Mouse (Mus musculus) macrophage (primary cell): ENCODE measurements around the gene Fbf1. TPM values are rescaled to one million over a fixed set of nuclear protein-coding genes. Genes with fewer than 3 reads are reported as not detected.

Experiments
- H3K27ac ChIP-seq: fragments of 350-480 bp; formaldehyde crosslinking; 2 replicates; pipeline ENCODE4 v1.9.0; 2021
- H3K36me3 ChIP-seq: fragments of 350-480 bp; formaldehyde crosslinking; 2 replicates; pipeline ENCODE4 v1.9.0; 2021; ENCODE audit errors: inconsistent target
- H3K4me3 ChIP-seq: fragments of 350-480 bp; formaldehyde crosslinking; 2 replicates; pipeline ENCODE4 v1.9.0; 2021; ENCODE audit errors: inconsistent target
- H3K79me2 ChIP-seq: fragments of 350-480 bp; formaldehyde crosslinking; 2 replicates; pipeline ENCODE4 v1.9.0; 2021; ENCODE audit errors: inconsistent target
- WGBS: methylation state at CpG from one replicate; pipeline ENCODE4 v1.1.7; 2026; ENCODE audit warnings: inconsistent platforms; ENCODE audit not compliant: missing documents; 5-methylcytosine and 5-hydroxymethylcytosine counted together
- polyA plus RNA-seq: library from polyadenylated mRNA; stranded (reverse); fragments of 250-400 nt; gene quantifications from 3 replicates; pipeline ENCODE4 v1.2.4, GENCODE M21; 2018; ENCODE audit warnings: inconsistent platforms
- total RNA-seq, 78 experiments: library from RNA; depleted of rRNA; stranded (reverse); fragments of 250-400 nt; gene quantifications; 1 replicate in 9 of 78; 2 replicates in 24 of 78; 3 replicates in 43 of 78; 4 replicates in 2 of 78; pipeline ENCODE4 v1.2.4; 2018; ENCODE audit warnings: inconsistent platforms in 56 of 78

The Fbf1 gene
- 100 to 1,000 TPM in 2 of 26 experiments, 10 to 100 TPM in 24; 19.5 to 111 (median 65.2) TPM for total RNA-seq (2018; cell fraction: chromatin; rRNA removed)
- total RNA-seq (2018; cell fraction: cytosol; rRNA removed): 10 to 100 TPM in 20 of 26 experiments, 1 to 10 TPM in 6; 5.8 to 21.6 (median 11.8) TPM
- 10 to 100 TPM; 14.8 to 73.7 (median 33.2) TPM for total RNA-seq (2018; cell fraction: nucleus; rRNA removed)
- polyA plus RNA-seq: 13.2 to 15.0 TPM (median 14.6 TPM) in 3 replicates

DNA sequence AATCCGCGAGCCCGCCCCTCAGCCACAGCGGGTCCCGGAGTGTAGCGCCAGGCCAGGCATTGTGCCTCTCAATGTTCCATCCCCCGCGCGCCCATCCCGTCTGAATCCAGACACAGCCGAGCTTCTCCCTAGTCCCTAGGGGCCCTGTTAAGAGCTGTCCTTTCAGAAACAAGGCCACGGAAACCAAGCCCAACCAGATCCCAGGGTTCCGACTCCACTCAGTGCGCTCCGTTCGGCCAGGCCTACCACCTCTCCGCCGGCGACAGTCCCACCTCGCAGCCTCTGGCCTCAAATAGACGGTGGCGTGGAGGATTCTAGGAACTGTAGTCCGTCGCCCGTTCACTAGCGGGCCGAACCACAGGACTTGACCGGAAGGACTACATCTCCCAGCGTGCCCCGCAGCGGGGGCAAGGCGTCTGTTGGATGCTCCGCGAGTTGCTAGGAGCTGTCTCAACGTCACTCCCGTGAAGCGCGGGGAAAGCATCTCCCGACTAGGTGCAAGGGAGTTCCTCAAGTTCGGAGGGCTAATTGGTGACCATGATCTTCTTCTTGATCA lies at the start of gene Fbf1:
Gene Fbf1 (minus strand): TSS at position 283 of the 556 bp plus-strand sequence.
- Histone ChIP-seq H3K4me3 (peak within 1 kb of the TSS; percentile 84), H3K36me3 (peaks cover 4% of the 10 kb centered on the region; the same call in 1 of the 2 replicates), H3K27ac (peak within 1 kb of the TSS; percentile 32), H3K79me2 (no peaks in the 10 kb centered on the region)
- under 1% methylated on average over 39 of the region's 40 CpGs for WGBS

DNA sequence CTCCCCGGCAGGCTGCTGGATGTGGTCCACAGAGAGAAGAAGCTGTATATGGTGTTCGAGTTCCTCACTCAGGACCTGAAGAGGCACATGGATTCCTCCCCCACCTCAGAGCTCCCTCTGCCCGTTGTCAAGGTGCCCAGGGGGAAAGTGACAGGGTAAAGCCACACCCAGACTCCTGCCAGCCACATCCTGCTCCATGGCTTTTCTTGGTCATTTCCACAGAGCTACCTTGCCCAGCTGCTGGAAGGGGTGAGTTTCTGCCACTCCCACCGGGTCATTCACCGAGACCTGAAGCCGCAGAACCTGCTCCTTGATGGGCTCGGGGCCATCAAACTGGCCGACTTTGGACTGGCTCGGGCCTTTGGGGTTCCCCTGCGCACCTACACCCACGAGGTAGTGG lies 48.6 kb upstream of the Fbf1 start:
- H3K27ac ChIP-seq: no peak overlapping the region
- H3K4me3 ChIP-seq: no peak overlapping the region
- peaks cover 7% of the 10 kb centered on the region; the same call in 1 of the 2 replicates for H3K36me3 ChIP-seq
- H3K79me2 ChIP-seq: no peaks in the 10 kb centered on the region
- 73% methylated on average over 10 of the region's 11 CpGs for WGBS

DNA sequence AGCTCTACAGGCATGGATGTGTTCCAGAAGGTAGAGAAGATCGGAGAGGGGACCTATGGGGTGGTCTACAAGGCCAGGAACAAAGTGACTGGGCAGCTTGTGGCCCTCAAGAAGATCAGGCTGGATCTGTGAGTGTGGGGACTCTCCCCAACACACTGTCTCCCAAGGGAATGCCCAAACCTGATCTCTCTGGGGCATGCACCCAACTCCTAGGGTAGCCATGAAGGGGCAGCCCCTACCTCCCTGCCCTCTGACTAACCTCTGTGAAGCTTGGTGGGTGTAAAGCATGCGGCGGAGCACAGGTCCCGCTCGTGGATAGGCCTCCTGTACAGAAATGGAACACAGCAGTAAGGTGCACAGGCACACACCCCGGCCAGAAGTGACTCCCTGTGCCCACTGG lies 48.0 kb upstream of the Fbf1 start:
- 90% methylated on average over 6 of the region's 6 CpGs for WGBS
- Histone ChIP-seq H3K36me3 (peaks cover 9% of the 10 kb centered on the region; the same call in 1 of the 2 replicates), H3K79me2 (no peaks in the 10 kb centered on the region), H3K4me3 (no peak overlapping the region), H3K27ac (no peak overlapping the region)

DNA sequence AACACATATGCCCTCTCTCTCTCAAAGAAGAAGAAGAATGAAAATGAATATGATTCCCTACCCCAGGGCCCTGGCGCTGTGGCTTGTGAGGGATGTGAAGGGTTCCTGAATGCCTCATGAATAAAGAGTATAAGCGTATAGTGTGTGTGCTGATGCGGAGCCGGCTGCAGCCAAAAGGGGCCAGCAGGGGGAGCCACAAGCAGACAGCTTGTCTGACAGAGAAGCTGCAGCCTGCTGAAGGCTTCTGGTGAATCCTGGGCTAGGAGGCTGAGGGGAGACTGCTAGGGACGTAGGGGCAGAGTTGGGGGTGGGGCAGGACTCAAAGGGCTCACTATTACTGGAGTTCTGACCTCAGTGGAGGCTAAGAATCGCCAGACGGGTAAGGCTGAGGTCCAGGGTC lies 47.2 kb upstream of the Fbf1 start:
- Histone ChIP-seq H3K27ac (no peak overlapping the region), H3K4me3 (no peak overlapping the region), H3K79me2 (no peaks in the 10 kb centered on the region), H3K36me3 (peaks cover 9% of the 10 kb centered on the region; the same call in 1 of the 2 replicates)
- 95% methylated on average over 7 of the region's 7 CpGs for WGBS

DNA sequence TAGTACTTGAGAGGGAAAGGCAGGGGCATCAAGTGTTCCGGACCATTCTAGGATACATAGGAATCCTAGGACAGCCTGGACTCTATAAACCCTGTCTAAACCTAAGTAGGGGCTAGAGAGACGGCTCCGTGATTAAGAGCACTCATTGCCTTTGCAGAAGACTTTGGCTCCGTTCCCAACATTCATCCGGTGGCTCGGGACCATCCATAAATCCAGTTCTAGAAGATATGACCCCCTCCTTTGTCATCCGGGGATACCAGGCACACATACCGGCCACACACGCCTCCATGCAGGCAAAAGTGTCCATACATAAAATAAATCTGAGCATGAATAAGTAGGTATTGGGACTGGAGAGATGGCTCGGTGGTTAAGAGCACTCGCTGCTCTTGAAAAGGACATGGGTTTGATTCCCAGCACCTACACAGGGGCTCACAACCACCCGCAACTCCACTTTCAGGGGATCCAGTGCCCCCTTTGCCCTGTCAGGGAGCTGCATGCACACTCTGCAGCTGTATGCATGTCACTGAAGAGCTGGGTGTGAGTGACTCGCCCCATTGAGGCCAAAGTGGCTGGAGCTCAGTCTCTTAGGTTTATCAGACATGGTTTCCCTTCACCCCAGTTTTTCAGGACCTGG lies 46.0 kb upstream of the Fbf1 start:
- WGBS: 95% methylated on average over 13 of the region's 13 CpGs
- Histone ChIP-seq H3K4me3 (no peak overlapping the region), H3K27ac (no peak overlapping the region), H3K36me3 (peaks cover 9% of the 10 kb centered on the region; the same call in 1 of the 2 replicates), H3K79me2 (no peaks in the 10 kb centered on the region)

DNA sequence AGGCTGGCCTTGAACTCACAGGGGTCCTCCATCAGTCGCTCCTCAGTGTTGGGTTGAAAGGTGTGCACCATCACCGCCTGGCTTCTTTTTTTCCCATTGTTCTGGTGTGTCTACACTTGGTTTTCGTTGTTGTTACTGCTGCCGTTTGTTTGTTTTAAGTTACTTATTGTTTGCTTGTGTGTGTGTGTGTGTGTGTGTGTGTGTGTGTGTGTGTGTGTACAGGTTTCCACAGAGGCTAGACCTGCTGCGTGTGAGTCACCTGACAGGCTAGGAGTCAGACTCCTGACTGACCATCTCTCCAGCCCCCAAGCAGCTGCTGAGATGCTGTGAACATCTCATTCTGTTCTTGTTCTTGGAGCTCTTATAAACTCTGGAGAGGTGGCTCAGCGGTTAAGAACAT lies 44.9 kb upstream of the Fbf1 start:
- Histone ChIP-seq H3K27ac (no peak overlapping the region), H3K36me3 (peaks cover 9% of the 10 kb centered on the region; the same call in 1 of the 2 replicates), H3K4me3 (no peak overlapping the region), H3K79me2 (no peaks in the 10 kb centered on the region)
- 91% methylated on average over 4 of the region's 6 CpGs for WGBS

DNA sequence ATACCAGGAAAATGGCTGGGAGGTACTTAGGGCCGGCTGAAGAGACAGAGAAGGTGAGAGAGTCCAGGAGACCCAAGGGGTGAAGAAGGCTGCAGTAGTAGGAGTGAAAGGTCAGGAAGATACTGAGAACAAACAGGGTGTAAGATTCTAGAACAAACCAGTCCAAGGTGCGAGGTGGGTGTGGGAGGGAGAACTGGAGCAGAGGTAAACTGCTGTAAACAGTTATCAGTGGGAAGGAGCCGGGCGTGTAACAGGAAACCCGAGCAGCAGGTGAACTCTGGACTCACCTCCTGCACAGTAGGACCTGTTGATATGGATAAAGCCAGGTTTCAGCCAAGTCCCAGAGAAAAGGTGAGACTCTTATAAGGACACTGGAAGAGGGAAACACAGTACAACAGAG lies 42.7 kb upstream of the Fbf1 start:
- peaks cover 30% of the 10 kb centered on the region for H3K36me3 ChIP-seq
- no peak overlapping the region for H3K27ac ChIP-seq
- no peak overlapping the region for H3K4me3 ChIP-seq
- whole genome bisulfite sequencing: 92% methylated on average over 5 of the region's 5 CpGs
- no peaks in the 10 kb centered on the region for H3K79me2 ChIP-seq

DNA sequence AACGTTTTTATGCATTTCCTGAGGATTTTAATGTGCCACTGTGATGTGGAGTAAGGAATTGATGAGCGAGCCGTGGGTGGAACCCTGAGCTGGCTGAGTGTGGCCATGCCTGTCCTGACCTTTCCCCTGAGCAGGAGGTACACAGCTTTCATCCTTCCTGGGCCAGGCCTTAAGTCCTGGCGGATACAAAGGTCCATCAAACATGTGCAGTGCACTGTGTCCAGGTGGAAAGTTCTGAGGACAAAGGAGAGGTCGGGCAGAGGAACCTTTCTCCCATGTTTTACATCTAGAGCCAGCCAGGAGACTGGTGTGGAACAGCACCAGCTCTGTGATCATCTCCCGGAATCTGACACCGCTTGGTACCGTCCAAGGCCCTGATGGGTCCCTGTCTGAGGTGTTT lies 41.3 kb upstream of the Fbf1 start:
- 89% methylated on average over 5 of the region's 8 CpGs for WGBS
- no peak overlapping the region for H3K27ac ChIP-seq
- no peak overlapping the region for H3K4me3 ChIP-seq
- H3K36me3 ChIP-seq: peaks cover 43% of the 10 kb centered on the region
- H3K79me2 ChIP-seq: no peaks in the 10 kb centered on the region

DNA sequence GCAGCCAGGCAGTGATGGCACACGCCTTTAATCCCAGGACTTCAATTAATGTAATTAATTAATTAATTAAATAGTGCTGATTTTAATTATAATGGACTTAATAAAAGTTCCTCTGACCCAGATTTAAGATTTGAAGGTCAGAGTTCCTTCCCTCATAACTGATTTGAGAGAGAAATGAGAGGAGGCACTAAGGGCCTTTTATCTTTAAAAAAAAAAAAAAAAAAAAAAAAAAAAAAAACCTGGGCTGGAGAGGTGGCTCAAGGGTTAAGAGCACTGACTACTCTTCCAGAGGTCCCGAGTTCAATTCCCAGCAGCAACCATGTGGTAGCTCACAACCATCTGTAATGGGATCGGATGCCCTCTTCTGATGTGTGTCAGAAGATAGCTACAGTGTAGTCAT lies 40.7 kb upstream of the Fbf1 start:
- H3K27ac ChIP-seq: no peak overlapping the region
- no peak overlapping the region for H3K4me3 ChIP-seq
- peaks cover 45% of the 10 kb centered on the region for H3K36me3 ChIP-seq
- WGBS: 92% methylated on average over 3 of the region's 3 CpGs
- H3K79me2 ChIP-seq: no peaks in the 10 kb centered on the region; the same call in 1 of the 2 replicates

DNA sequence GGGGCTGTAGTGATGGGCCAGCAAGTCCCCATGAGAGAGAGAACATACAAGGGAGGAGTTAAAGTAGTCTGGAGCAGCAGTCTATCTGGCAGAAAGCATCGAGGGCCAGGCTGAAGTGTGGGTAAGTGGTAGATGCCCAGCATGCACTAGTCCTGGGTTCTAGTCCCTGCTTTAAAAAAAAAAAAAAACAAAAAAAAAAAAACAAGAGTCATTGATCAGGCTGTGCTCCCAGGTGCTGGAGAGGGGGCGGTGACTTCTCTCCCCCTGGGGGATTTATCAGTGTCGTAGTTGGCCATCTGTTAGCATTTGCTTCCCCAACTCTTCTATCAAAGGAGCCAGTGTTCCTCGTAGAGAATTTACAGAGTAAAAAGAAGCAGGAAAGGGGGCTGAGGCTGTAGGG lies 38.7 kb upstream of the Fbf1 start:
- H3K36me3 ChIP-seq: peaks cover 43% of the 10 kb centered on the region
- 93% methylated on average over 3 of the region's 4 CpGs for WGBS

DNA sequence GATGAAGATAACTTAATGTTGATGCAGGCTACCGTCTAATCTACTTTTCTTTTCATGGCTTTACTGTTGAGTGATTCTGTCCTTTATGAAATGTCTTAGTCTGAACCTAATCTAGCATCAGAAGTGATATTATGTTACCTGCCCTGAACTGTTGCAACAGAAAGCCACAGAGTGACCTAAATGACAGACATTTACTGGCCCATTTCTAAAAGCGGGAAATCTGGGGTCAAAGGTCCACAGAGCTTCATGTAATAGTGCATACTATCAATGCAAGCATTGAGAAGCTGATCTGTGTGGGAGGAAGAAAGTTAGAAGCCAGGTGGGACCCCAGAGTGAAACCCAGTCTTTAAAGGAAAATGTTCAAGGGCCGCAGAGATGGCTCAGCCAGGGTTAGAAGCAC lies 35.2 kb upstream of the Fbf1 start:
- H3K4me3 ChIP-seq: no peak overlapping the region
- no peak overlapping the region for H3K27ac ChIP-seq
- peaks cover 40% of the 10 kb centered on the region for H3K36me3 ChIP-seq
- H3K79me2 ChIP-seq: peaks cover 35% of the 10 kb centered on the region
- 90% methylated on average over 3 of the region's 3 CpGs for WGBS

More for the DNA sequence above, 38.7 kb upstream of the Fbf1 start:
- Histone ChIP-seq H3K4me3 (no peak overlapping the region), H3K79me2 (peaks cover 9% of the 10 kb centered on the region; the same call in 1 of the 2 replicates), H3K27ac (no peak overlapping the region)

DNA sequence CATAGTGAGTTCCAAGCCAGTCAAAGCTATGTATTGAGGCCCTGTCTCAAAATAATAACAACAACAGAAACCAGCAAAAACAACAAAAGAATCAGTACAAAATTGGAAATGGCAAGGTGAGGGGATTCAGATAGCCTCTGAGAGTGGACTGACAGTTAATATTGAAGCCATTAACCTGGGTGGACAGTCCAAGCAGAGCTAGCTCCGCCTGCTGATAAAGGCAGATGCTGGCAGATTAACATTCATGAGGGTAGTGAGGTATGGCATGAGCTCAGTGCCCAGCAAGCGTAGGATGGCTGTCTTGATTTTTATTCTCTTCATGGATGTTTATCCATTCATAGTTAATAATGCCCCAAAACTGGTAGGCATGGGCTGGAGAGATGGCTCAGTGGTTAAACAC lies 33.2 kb upstream of the Fbf1 start:
- Histone ChIP-seq H3K4me3 (no peak overlapping the region), H3K27ac (no peak overlapping the region), H3K79me2 (peaks cover 55% of the 10 kb centered on the region), H3K36me3 (peaks cover 24% of the 10 kb centered on the region)
- WGBS: 97% methylated on average over 2 of the region's 2 CpGs

DNA sequence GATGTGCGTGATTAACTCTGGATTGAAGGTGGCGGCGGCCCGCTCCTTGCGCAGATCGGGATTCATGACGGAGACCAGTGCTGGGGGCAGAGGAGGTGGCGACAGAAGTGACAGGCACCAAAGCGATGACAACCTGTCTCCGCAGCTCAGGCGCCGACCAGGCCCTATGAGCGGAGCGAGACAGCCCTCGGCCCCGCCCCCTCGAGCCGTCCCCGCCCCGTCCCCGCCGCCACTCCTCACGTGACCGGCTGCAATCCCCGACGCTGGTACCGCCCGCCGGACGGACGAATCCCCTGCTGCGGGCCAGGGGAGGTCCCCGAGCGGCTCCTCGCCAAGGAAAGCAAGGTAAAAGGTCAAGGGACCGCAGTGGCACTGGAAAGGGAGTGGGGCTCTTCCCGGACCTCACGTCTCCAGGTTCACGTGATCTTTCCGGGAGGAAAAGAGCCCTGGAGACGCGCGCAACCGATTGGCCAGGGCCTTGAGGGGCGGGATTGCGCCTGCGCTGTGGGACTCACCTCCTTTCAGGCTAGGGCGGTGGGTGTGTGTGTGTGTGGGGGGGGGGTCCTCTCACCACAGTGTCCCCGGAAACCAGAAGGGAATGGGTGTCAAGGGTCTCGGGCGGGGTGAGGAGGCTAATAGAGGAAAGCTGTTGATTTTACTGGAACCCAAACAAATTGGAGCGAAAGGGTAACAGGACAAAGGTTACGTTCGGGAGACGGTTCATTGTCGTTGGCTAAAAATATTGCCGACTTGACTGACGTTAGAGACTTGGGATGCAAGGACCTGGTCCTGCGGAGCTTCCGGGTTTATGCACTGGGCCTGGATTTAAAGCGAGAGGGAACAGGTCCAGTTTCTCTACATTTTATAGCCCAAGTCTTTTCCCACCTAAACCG lies 30.9 kb upstream of the Fbf1 start, which contains the start of the genes Ten1 and Acox1:
Gene Ten1 (plus strand): TSS at position 217 of the 893 bp plus-strand sequence.
Gene Acox1 (minus strand): TSS at position 407 of the 893 bp plus-strand sequence.
- peak within 1 kb of the TSS; percentile 95 for H3K4me3 ChIP-seq
- WGBS: 1% methylated on average over 40 of the region's 62 CpGs
- H3K36me3 ChIP-seq: 0 out of 2 replicates have a peak, but pooled peaks cover 6% of the 10 kb centered on the region
- H3K79me2 ChIP-seq: peaks cover 66% of the 10 kb centered on the region
- peak within 1 kb of the TSS; percentile 91 for H3K27ac ChIP-seq

DNA sequence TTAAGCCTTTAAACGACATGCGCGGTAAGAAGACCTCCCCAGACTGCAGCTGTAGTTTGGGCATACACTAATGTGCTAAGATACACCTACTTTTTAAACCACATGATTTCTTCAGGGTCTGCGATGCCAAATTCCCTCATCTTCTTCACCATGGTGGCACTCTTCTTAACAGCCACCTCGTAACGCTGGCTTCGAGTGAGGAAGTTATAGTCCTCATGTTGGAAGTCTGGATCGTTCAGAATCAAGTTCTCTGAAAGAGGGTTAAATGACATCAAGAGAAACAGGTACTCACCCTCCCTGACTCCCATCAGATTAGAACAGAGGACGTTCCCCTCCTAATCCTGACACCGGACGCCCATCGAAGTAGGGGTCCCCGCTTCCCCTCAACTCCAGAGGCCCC lies 30.2 kb upstream of the Fbf1 start:
- H3K79me2 ChIP-seq: peaks cover 74% of the 10 kb centered on the region
- no peaks in the 10 kb centered on the region for H3K36me3 ChIP-seq
- H3K27ac ChIP-seq: peak overlapping the region; percentile 91
- peak overlapping the region; percentile 95 for H3K4me3 ChIP-seq
- 5% methylated on average over 13 of the region's 13 CpGs for WGBS
